Mouse (Mus musculus) heart, embryonic 14.5 days (tissue): ENCODE results near the gene Rbm33. TPM values are rescaled to one million over a fixed set of nuclear protein-coding genes. Genes with fewer than 3 reads are reported as not detected.

Experiments used
- ATAC-seq: fragments of 200-750 bp; cut with Nextera tagmentation; 2 replicates; pipeline ENCODE4 v1.8.0; 2017; ENCODE audit warnings: low read depth, moderate TSS enrichment; ENCODE audit not compliant: insufficient number of reproducible peaks, insufficient read depth, low FRiP score
- H3K27ac ChIP-seq, 2 experiments: fragments of 200-500 bp in 1 of 2; fragments of 300-500 bp in 1 of 2; sonication (generic) in 1 of 2; replicated peaks in 1 of 2; 2 replicates each; pipeline ENCODE4 v1.5.1; 2012 to 2014; ENCODE audit warnings: low read depth in 2 of 2, low read length in 2 of 2, control low read depth in 1 of 2, mild to moderate bottlenecking in 1 of 2, mixed read lengths in 1 of 2; ENCODE audit not compliant: control insufficient read depth in 1 of 2, insufficient read depth in 1 of 2
- H3K27me3 ChIP-seq: fragments of 300-500 bp; sonication (generic); 2 replicates; pipeline ENCODE4 v1.6.1; 2014; ENCODE audit warnings: mild to moderate bottlenecking, low read length, control low read depth; ENCODE audit not compliant: control insufficient read depth, insufficient read depth
- H3K36me3 ChIP-seq: fragments of 300-500 bp; sonication (generic); 2 replicates; pipeline ENCODE4 v1.6.1; 2014; ENCODE audit warnings: mild to moderate bottlenecking, control low read depth, low read length, mixed read lengths; ENCODE audit not compliant: control insufficient read depth, insufficient read depth
- H3K4me1 ChIP-seq, 2 experiments: fragments of 200-500 bp in 1 of 2; fragments of 300-500 bp in 1 of 2; sonication (generic) in 1 of 2; 2 replicates each; pipeline ENCODE4 v1.6.1; 2012 to 2014; ENCODE audit warnings: low read length in 2 of 2, control low read depth in 1 of 2, mixed read lengths in 1 of 2; ENCODE audit not compliant: control insufficient read depth in 2 of 2, insufficient read depth in 2 of 2
- H3K4me2 ChIP-seq: fragments of 300-500 bp; sonication (generic); 2 replicates; pipeline ENCODE4 v1.6.1; 2014; ENCODE audit warnings: mild to moderate bottlenecking, low read length
- H3K4me3 ChIP-seq, 2 experiments: fragments of 200-500 bp in 1 of 2; fragments of 300-500 bp in 1 of 2; sonication (generic) in 1 of 2; 2 replicates each; pipeline ENCODE4 v1.5.1; 2012 to 2014; ENCODE audit warnings: low read length in 2 of 2, mild to moderate bottlenecking in 2 of 2, control low read depth in 1 of 2, low read depth in 1 of 2, moderate library complexity in 1 of 2; ENCODE audit not compliant: control insufficient read depth in 1 of 2, insufficient read depth in 1 of 2
- H3K9ac ChIP-seq: fragments of 300-500 bp; sonication (generic); 2 replicates; pipeline ENCODE4 v1.6.1; 2014; ENCODE audit warnings: mild to moderate bottlenecking, low read length
- H3K9me3 ChIP-seq: fragments of 300-500 bp; sonication (generic); 2 replicates; pipeline ENCODE4 v1.6.1; 2016; ENCODE audit warnings: low read length, control low read depth; ENCODE audit not compliant: control insufficient read depth
- WGBS: fragments of 180-500 bp; shearing (Covaris S2); extraction: QIAGEN DNeasy Blood & Tissue Kit; methylation state at CpG from one replicate; pipeline ENCODE4 v1.1.7; 2014; 5-methylcytosine and 5-hydroxymethylcytosine counted together
- polyA plus RNA-seq: library from polyadenylated mRNA; unstranded; fragments of >200 nt; fragmentation: Nextera tagmentation; extraction: Ambion mirVana; gene quantifications from 2 replicates; pipeline ENCODE4 v1.2.1, GENCODE M21; 2014

Rbm33 gene
- polyA plus RNA-seq, 1 experiment from 2014 or later, result 14.4 TPM

- Histone ChIP-seq H3K9ac (no peak overlapping the region), H3K27ac (no peak overlapping the region), H3K9me3 (no peaks in the 10 kb centered on the region), H3K4me3 (no peak overlapping the region), H3K4me1 (peaks cover 3 to 21% of the 10 kb centered on the region in 2 experiments; a peak in 3 of 4 replicates), H3K4me2 (no peak overlapping the region), H3K36me3 (no peaks in the 10 kb centered on the region), H3K27me3 (no peaks in the 10 kb centered on the region)
- 62% methylated on average over 8 of the region's 8 CpGs for WGBS
- no peak for ATAC-seq
Observed at GRCm38 (mm10) chr5:28315526-28315925, 1.4 kb upstream of the Rbm33 start.

DNA sequence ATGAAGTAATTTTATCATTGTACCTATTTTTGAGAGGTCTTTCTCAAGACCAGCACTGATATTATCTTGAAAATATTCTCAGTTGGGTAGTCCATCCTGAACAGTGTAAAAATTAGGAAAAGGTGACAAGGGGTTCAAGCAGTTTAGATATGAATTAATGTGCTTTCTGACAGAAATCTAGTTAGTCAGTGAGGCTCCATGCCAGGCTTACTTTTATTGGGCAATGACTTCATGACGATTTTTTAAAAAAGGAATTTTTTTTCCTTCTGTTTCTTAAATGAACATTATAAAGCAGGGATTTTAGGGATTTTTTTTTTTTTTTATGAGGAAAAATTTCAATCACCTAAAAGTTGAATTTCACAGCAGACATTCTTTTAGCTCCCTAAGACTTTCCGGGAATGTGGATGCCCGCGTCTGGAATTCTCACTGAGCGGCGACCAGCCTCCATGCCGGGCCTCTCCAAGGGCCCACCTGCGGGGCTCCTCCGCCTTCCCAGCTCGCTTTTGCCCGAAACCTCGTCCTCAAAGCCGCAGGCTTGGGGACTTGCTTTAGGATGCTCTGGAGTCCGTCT is 685 bp upstream of the Rbm33 start:
- 1% methylated on average over 14 of the region's 14 CpGs for WGBS
- peak overlapping the region; percentile 99 to 100 for H3K27ac ChIP-seq
- no peaks in the 10 kb centered on the region for H3K27me3 ChIP-seq
- peak overlapping the region; percentile 72 for H3K4me2 ChIP-seq
- no peaks in the 10 kb centered on the region for H3K36me3 ChIP-seq
- H3K4me1 ChIP-seq, result peaks cover 3 to 21% of the 10 kb centered on the region in 2 experiments; a peak in 3 of 4 replicates
- H3K4me3 ChIP-seq, result peak overlapping the region; percentile 93 to 99
- ATAC-seq, result no peak
- H3K9me3 ChIP-seq, result no peaks in the 10 kb centered on the region
- H3K9ac ChIP-seq, result peak overlapping the region; percentile 100

GRCm38 (mm10) chr5:28317253-28317916 is 464 bp downstream of the Rbm33 start:
- H3K4me3 ChIP-seq, result peak overlapping the region; percentile 93 to 99
- peak; percentile 57 for ATAC-seq
- WGBS, result 0% methylated on average over 60 of the region's 62 CpGs
- H3K9ac ChIP-seq, result peak overlapping the region; percentile 100
- no peaks in the 10 kb centered on the region for H3K27me3 ChIP-seq
- no peaks in the 10 kb centered on the region for H3K36me3 ChIP-seq
- H3K9me3 ChIP-seq, result no peaks in the 10 kb centered on the region
- H3K27ac ChIP-seq, result peak overlapping the region; percentile 99 to 100
- H3K4me2 ChIP-seq, result peak overlapping the region; percentile 72
- peaks cover 3 to 21% of the 10 kb centered on the region in 2 experiments; a peak in 3 of 4 replicates for H3K4me1 ChIP-seq

DNA sequence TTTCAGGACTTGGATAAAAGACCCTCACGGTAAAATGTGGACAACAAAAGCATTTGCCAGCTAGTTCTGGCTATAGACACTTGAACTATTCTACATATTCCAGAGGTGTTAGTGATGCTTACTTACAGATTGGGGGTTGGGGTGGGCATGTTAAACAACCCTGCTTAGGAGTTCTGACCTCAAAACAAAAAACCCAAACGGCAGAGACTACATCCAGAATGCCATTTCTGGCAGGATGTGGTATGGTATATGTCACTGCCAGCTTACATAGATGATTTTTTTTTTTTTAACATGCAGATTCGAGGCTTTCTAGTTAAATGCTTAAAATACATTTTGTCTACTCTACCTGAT is 971 bp downstream of the Rbm33 start:
- under 1% methylated on average over 3 of the region's 3 CpGs for WGBS
- no peaks in the 10 kb centered on the region for H3K9me3 ChIP-seq
- ATAC-seq, result no peak
- peak overlapping the region; percentile 72 for H3K4me2 ChIP-seq
- no peaks in the 10 kb centered on the region for H3K36me3 ChIP-seq
- H3K27me3 ChIP-seq, result no peaks in the 10 kb centered on the region
- peak overlapping the region; percentile 32 to 99; a peak in 3 of 4 replicates for H3K4me3 ChIP-seq
- H3K9ac ChIP-seq, result peak overlapping the region; percentile 100
- H3K4me1 ChIP-seq, result peaks cover 3 to 21% of the 10 kb centered on the region in 2 experiments; a peak in 3 of 4 replicates
- H3K27ac ChIP-seq, result no peak overlapping the region

GRCm38 (mm10) chr5:28318671-28319070 is 1.8 kb downstream of the Rbm33 start:
- H3K4me3 ChIP-seq, result peak overlapping the region in 1 of 2 experiments; percentile 99; a peak in 3 of 4 replicates
- WGBS, result 66% methylated on average over 2 of the region's 2 CpGs
- H3K27ac ChIP-seq, result no peak overlapping the region
- no peak for ATAC-seq
- peaks cover 3 to 23% of the 10 kb centered on the region in 2 experiments; a peak in 3 of 4 replicates for H3K4me1 ChIP-seq
- no peaks in the 10 kb centered on the region for H3K9me3 ChIP-seq
- peak overlapping the region; percentile 72 for H3K4me2 ChIP-seq
- no peaks in the 10 kb centered on the region for H3K27me3 ChIP-seq
- no peaks in the 10 kb centered on the region for H3K36me3 ChIP-seq
- H3K9ac ChIP-seq, result peak overlapping the region; percentile 100

DNA sequence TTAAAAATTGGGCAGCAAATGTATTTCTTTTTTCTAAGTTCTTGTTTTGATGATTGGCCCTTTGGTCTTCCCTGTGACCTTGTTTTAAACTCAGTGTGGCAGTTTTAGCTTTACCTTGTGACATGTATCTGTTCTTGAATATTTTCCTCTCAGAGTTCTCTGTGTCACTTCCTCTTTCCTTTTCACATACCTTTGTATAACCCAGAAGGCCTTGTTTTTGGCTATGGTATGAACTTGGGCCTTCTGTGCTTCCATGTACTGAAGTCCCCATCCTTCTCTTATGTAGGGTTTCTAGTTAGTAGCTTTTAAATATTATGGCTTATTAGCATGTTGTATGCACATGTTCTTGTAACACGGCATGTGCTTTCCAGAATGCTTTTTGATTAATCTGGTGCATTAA is 4.8 kb downstream of the Rbm33 start:
- no peaks in the 10 kb centered on the region for H3K36me3 ChIP-seq
- H3K9me3 ChIP-seq, result no peaks in the 10 kb centered on the region
- H3K27ac ChIP-seq, result no peak overlapping the region
- peaks cover 3 to 34% of the 10 kb centered on the region in 2 experiments; a peak in 3 of 4 replicates for H3K4me1 ChIP-seq
- H3K9ac ChIP-seq, result no peak overlapping the region
- H3K4me2 ChIP-seq, result no peak overlapping the region
- WGBS, result 96% methylated on average over 1 of the region's 1 CpGs
- no peak for ATAC-seq
- H3K4me3 ChIP-seq, result no peak overlapping the region
- no peaks in the 10 kb centered on the region for H3K27me3 ChIP-seq

GRCm38 (mm10) chr5:28322189-28322588 is 5.3 kb downstream of the Rbm33 start:
- no peak overlapping the region for H3K9ac ChIP-seq
- H3K36me3 ChIP-seq, result no peaks in the 10 kb centered on the region
- no peaks in the 10 kb centered on the region for H3K9me3 ChIP-seq
- H3K4me1 ChIP-seq, result peaks cover 3 to 34% of the 10 kb centered on the region in 2 experiments; a peak in 3 of 4 replicates
- no peak overlapping the region for H3K27ac ChIP-seq
- H3K4me3 ChIP-seq, result no peak overlapping the region
- no peak for ATAC-seq
- H3K4me2 ChIP-seq, result no peak overlapping the region
- no peaks in the 10 kb centered on the region for H3K27me3 ChIP-seq
- WGBS, result 84% methylated on average over 3 of the region's 3 CpGs
